Mouse (Mus musculus): ENCODE results near the gene Angptl2.

DNA sequence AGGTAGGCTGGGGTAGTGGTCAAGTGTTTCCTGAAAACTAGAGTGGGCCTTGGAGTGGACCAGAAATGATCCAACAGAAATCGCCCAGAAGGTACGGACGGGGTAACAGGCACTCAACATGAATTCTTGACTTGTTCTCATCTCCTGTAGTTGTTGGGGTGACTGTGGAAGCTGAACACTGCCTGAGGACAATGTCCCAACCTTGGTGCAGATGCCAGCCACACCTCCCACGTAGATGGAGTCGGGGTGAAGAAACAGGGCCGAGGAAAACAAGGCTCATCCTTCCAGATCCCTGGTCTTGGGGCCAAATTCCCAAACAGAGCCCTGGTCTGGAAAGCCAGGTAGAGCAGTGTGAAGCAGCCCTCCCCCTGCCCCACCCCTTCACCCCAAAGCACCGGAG is 32.7 kb downstream of the Angptl2 start:
- TF ChIP-seq CTCF (IDR thresholded peaks at IDR 0.05; ENCODE audit: extremely low read depth, insufficient read depth, low read length) (no peak), POLR2A (IDR thresholded peaks at IDR 0.05; ENCODE audit: extremely low read depth, insufficient read depth, low read length) (no peak)
